Mouse (Mus musculus): Measurements from ENCODE around the gene Hoxd8.

Gene Hoxd8

DNA sequence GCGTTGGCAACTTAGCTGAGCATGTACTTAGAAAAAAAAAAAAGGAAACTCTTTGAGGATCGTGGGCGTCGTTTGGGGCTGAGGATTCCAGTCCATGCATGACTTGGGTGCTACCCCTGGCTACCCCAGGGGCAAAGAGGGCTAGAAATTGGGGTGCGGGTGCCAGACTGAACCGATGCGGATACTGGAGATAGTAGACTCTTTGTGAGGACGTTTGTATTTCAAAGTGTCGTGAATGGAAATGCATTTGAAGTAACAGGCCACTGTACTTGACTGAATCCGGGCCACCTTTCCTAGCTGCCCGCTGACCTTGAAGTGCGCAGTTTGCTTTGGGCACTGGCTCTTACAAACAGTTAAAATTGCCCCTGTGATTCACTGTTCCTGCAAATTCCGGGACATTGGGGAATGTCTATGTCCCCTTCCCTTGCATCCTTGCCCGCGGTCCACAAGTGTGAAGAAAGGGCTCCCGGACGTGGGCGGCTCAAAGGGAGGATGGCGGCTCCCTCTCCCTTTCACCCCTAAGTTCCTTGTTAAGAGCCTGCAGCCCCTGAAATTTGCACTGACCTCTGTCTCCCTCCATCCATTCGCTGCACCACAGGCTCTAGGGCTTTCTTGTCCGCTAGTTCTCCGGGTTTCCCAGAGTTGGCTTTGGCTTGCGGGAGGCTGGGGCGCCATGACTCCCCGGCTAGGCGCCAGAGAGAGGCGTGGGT is 17.3 kb upstream of the Hoxd8 start:
- no peak for DNase-seq

DNA sequence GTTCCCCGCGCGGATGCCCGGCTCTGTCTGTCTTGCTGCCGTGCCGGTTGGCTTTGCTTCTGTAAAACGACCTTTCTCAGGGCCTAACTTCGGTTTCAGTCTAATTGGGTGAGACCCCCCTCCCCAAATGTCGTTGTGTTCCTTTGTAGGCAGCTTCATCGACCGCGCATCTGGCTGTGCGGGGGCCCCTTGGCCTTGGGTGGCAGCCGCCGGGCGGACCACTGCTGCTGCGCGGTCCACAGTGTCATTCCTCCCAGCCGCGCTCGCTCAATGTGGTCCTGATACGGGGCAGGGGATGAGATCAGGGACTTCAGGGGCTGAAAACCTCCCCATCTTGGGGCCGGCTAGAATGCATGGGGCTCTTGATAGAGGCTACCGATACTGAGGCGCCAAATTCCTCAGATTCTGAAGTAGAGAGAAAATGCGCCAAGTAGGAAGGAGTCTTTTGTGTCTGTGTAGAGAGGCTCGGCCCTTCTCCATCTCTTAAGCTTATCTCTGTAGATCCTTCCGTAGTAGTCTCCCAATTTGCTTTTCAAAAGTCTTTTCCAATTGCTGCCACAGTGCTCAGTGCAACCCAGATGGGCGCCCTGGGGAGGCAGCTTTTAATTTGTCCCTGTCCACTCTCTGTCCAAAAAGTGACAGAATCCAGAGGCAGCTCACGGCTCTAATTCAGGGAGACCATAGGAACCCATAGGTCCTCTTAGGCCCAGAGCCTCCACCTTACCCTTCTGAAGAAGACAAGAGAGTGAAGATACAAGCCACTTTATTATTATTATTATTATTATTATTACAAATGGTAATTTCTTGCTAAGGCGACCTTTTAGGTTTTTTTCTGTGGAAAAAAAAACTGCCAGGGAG is 16.5 kb upstream of the Hoxd8 start:
- DNase-seq, result no peak

DNA sequence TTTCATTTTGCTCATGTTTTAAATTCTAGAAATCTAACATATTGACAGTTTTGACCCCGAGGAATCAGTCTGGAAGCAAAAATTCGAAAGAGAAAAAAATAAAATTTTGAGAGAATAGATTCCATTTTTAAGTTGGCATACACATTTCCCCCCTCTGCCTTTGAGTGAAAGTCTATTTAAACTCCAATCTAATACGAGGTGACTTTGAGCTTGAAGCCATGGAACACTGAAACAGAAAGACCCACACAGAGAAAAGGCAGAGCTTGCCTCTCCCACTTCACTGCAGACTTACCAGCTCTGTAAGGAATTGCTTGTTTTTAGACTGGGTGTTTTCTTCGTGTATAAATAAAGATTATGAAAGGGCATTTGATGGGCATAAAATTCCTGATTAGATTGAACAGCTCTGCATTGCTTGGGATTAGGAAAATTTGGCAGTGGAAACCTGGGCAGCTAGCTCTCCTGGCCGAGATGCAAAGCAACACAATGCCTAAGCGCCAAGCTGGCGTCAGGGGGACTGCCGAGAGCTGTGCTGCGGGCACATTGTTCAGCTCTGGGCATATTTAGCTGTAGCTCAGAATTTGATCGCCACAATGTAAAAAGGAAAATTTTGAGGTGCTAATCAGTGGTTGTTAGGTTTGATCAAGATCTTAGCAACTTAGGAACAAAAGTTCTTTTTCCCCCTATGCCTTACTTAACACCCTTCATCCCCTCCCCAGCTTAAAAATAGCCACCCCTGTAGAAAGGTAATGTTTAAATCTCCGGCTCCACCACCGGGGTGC is 15.4 kb upstream of the Hoxd8 start:
- DNase-seq, result no peak

DNA sequence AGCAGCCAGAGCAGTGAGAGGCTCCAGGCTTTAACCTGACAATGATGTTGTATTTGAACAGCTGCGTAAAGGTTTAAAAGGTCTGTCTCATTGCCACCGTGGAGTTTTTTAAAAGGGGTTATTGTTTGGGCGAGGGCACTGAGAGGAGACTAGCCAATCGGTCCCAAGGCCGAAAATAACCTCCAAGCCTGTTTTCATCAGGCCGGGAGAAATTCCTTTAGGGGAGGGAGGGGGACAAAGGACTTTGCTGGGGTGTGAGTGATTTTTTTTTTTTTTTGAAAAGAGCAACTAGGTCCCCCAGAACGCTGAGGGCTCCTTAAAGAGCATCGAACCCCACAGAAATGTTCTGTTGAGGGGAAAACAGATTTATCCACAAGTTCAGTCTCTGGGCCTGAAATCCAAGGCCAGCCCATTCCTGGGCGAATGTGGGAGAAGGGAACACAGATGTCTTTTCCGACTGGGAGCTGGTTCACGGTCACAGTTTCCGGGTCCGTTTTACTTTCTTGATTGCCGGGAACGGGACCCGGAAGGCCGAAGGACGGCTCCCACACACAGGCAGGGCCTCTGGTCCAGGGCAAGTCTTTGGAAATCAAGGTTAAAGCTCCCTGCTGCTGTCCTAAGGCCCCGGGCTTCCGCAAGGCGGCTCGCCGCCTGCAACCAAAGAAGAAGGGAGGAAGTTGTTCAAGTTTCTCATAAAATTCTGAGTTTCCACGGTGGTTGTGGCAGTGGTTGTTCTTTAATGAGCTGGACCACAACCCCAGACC is 14.7 kb upstream of the Hoxd8 start:
- no peak for DNase-seq

DNA sequence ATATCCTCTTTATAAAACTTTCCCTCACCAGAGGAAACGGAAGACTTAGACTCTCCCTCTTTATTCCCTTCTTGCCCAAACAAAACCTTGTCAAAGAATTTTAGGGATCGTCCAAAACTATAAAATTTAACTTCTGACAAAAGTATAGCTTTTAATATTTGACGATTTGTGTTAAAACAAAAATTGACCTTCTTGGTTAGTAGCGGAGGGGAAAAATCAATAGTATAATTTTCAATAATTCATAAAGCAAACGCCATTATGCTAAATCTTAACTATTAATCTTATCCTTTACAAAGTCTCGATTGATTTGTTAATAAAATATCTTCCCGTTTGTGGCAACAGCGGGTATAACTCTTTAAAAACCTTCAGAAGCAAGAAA is 14.1 kb upstream of the Hoxd8 start:
- DNase-seq, result no peak

DNA sequence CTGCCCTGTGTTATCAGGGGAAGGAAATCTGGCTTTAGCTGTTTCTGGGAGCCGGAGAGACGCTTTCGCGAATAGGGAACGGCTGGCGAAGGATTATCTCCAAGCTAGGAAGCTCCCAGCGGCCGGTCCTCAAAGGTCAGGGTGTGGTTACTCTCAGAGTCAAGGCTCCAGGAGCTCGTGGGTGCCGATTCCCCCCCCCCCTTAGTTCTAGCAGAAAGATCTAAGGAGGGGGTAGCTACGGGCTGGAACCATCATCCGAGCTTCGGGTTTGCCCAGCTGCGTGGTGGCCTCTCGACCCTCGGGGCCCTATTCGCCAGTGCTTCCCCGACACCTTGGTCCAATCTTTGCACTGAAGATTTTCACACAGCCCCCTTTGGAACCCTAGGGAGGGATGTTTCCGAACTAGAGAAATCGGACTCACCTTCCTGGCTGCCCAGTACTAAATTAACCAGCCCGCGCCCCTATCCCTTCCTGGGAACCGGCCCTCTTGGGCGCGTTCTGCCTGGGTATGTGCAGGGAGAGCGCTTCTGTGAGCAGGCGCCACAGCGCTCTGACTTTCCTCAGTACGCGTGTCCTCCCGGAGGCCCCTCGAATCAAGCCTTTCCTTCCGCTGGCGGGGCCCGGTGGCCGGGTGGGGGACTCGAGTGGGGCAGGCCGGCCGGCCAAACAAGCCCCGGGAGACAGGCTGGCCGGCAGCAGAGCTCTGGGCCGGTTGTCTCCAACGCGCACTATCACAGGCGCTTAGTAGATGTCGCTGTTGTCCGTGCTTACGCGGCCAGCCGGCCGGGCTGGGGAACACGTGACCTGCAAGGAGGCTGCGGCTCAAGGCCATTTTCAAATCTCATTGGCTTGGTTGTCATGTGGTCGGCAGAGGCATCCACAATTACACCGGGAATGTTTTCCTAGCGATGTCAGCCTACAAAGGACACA is 13.1 kb upstream of the Hoxd8 start, which contains the start of gene Hoxd10:
Gene Hoxd10 (plus strand): TSS at position 903 of the 930 bp plus-strand sequence.
- no peak for DNase-seq

DNA sequence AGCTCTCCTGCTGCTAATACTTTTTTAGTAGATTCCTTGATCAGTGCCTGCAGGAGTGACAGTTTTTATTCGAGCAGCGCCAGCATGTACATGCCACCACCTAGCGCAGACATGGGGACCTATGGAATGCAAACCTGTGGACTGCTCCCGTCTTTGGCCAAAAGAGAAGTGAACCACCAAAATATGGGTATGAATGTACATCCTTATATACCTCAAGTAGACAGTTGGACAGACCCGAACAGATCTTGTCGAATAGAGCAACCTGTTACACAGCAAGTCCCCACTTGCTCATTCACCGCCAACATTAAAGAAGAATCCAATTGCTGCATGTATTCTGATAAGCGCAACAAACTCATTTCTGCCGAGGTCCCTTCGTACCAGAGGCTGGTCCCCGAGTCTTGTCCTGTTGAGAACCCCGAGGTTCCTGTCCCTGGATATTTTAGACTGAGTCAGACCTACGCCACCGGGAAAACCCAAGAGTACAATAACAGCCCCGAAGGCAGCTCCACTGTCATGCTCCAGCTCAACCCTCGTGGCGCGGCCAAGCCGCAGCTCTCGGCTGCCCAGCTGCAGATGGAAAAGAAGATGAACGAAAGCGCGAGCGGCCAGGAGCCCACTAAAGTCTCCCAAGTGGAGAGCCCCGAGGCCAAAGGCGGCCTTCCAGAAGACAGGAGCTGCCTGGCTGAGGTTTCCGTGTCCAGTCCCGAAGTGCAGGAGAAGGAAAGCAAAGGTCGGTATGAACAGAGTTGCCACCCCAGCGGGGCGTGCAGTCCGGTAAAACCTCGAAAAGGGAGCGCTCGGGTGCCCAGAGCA is 12.2 kb upstream of the Hoxd8 start:
- DNase-seq, result no peak

DNA sequence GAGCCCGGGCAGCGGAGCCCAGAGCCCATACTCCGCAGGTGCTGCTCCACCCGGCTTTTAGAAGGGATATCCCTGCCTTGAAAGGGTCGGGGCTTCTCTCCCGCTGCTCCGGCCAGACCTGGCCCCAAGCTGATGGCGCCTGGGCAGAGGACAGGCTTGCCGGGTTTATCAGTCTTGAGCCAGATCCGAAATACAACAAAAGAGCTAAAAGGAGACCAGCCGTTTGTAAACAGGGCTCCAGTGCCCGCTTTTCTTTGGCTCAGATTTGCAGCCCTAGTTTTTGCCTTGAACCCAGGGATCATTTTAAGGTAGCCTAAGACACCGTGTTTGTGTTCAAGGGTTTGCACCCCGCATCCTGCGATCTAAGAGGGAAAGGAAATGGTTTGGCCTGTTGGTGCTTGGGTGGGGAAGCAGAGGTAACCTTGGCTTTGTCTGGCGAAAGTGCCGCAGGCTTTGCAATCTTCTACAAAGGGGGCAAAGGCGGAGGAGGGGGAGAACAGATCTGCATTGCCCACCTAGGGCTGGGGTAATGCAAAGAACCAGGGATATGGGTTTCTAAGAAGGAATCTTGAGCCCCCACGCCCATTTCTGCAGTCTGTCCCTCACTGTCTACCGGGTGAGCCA is 11.5 kb upstream of the Hoxd8 start:
- DNase-seq, result no peak

DNA sequence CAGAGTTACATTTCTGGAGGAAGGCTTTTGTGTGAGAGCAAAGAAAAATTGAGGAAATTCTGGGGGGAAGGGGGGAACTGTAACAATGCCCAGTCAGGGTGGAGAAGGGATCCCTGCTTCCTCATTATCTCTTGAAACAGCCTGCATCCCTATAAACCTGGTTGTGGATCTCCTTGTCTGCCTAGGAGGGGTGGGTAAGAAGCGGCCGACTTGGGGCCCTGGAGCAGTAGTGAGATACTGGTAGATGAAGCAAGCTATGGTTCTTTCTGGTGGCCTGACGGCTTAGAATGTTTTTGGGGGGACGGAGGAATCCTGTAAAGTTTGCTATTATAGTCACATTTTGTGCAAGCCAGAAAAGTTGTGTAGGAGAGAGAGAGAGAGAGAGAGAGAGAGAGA is 11.0 kb upstream of the Hoxd8 start:
- no peak for DNase-seq

DNA sequence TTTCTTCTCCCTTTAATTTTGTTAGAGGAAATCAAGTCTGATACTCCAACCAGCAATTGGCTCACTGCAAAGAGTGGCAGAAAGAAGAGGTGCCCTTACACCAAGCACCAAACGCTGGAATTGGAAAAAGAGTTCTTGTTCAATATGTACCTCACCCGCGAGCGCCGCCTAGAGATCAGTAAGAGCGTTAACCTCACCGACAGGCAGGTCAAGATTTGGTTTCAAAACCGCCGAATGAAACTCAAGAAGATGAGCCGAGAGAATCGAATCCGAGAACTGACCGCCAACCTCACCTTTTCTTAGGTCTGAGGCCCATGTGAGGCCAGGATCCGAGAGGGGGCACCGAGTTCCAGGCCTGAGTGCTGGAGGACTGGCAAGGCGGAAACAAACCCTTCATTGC is 10.3 kb upstream of the Hoxd8 start:
- DNase-seq, result no peak

DNA sequence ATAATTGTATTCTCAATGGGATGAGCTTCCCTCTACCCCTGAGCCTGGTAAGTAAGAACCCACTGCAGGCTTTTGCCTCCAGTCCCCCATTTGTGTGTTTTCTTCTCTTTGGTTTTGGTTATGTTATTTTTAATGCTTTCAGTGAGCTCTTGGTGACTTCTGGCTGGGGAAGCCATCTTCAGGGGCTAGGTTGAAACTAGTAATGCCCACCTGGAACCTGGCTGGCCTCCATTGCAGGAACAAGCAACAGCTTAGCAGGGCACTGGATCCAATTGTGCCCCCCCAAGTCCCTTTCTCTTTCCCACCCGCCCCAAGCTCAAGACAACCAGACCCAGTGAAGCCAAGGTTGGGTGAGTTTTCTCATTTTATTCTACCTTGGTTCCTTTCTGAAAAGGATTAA is 9.0 kb upstream of the Hoxd8 start:
- DNase-seq, result no peak

DNA sequence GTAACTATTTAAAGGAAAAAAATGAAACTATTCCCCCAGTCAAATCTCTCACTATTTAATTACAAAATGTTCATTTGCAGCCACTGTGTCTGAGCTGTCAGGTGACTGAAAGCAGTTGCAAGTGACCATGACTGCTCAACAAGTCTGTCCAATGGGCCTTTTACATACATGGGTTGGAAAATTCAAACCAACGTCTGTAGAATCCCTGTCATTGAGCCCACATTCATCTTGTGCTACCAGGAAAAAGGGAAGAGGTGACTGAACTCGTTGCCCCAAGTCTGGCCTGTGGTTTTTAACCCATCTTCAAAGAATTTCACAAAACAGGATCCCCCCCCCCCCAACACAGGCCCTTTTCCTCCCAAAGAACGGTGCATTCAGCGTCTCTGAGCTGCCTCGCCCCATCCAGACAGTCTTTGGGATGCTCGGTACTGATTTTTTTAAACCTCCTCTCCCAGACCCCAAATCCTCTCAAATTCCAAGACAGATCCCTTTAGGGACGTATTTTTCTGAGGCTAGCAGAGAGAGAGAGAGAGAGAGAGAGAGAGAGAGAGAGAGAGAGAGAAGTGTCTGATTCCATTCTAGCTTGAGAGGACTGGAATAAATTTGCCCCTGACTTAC is 8.5 kb upstream of the Hoxd8 start:
- DNase-seq, result no peak

DNA sequence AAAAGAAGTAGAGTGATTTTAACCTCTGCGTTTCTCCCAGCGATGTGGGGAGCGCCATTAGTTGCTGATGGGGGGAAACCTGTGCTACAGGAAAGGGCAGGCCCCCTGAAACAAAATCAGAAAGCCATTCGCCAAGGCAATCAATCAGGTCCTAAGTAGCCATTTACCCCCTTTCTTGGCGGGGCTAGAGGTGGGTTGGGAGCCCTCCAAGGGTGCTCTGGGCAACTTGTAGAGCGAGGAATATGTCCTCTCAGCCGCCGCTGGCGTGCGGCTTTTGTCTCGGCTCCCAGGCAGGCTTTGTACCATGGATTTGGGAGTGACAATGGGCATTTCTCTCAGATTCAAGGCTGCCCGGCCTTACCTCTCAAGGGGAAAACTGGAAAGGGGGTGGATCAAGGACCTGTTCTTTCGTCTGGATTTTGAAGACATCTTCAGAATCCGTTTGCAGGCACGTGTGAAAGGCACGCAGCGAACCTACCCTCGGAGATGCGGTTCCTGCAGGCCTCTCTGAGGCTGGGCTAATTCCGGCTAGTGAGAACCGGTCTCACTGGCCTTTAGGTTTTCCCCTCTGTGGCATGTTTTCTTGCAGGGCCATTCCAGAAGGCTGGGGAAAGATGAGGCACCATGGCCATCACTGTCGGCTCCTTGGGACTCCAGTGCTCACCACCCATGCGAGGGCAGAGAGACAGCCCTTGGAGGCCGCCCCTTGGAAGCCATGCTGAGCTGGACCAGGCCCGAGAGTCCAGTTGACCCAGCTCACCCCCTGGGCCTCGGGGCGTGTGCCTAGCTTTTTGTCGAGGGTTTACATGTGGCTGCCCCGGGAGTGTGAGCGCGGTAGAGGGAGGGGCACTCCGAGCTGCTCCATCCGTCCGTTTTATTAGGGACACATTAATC is 7.7 kb upstream of the Hoxd8 start:
- no peak for DNase-seq

DNA sequence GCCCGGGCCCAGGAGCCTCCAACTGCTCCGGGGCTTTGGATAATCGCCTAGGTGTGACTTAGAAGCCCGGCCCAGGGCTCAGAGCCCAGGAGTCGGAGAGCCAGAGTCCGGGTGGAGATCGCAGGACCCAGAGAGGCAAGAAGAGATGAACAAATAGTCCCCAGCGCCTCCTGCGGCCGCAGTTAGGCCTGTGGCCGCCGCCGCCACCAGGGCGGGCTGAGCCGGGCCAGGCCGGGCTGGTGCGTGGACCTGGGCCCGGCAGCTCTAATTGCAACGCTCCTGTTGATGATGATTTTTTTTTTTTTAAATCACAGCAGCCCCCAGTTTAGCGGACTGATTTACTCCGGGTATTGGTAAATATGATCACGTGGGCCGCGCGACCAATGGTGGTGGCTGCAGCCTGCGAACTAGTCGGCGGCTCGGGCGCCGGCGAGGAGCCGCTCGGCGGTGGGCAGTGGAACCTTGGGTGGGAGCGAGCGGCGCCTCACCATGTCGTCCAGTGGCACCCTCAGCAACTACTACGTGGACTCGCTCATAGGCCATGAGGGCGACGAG is 6.8 kb upstream of the Hoxd8 start, which contains the start of gene Hoxd9:
Gene Hoxd9 (plus strand): TSS at position 161 of the 555 bp plus-strand sequence.
- no peak for DNase-seq

DNA sequence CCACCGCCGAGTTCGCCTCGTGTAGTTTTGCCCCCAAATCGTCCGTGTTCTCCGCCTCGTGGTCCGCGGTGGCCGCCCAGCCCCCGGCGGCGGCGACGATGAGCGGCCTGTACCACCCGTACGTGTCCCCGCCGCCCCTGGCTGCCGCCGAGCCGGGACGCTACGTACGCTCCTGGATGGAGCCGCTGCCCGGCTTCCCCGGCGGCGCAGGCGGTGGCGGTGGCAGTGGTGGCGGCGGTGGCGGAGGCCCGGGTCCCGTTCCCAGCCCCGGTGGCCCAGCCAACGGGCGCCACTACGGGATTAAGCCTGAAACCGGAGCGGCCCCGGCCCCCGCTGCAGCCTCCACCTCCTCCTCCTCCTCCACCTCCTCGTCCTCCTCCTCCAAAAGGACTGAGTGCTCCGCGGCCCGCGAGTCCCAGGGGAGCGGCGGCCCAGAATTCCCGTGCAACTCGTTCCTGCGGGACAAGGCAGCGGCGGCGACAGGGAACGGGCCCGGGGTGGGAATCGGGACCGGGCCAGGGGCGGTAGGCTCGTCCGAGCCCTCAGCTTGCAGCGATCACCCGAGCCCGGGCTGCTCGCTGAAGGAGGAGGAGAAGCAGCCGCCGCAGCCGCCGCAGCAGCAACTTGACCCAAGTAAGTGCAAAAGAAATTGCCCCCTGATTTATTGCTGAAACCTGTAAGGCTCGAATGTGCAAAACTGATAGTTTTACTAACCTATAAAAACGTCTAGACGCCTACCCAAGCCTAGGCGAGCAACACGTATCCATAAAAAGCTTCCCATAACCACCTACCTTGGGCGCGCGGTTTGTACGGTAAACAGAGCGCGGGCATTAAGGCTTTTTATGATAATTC is 6.0 kb upstream of the Hoxd8 start:
- DNase-seq, result no peak

DNA sequence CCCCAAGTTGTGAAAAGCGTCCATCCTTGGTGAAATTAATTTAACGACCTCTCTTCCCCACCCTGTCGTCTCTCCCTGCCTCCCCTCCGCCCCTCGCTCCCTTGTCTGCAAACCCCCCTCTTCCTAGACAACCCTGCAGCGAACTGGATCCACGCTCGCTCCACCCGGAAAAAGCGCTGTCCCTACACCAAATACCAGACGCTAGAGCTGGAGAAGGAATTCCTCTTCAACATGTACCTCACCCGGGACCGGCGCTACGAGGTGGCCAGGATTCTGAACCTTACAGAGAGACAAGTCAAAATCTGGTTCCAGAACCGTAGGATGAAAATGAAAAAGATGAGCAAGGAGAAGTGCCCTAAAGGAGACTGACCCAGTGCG is 5.4 kb upstream of the Hoxd8 start:
- no peak for DNase-seq
